Mouse (Mus musculus) cerebellum, adult 2 months (tissue): ENCODE results near the gene Prmt9. TPM values are rescaled to one million over a fixed set of nuclear protein-coding genes. Genes with fewer than 3 reads are reported as not detected.

Experiments used
- DNase-seq, 2 experiments: peaks; one replicate each; pipeline ENCODE4 v3.0.0; 2021
- H3K27ac ChIP-seq: fragments of 200-500 bp; 2 replicates; pipeline ENCODE4 v1.5.1; 2012; ENCODE audit warnings: low read length, control low read depth, inconsistent platforms; ENCODE audit not compliant: insufficient read depth
- H3K27me3 ChIP-seq: fragments of 200-500 bp; 2 replicates; pipeline ENCODE4 v1.6.1; 2012; ENCODE audit warnings: inconsistent platforms, mild to moderate bottlenecking, low read length, moderate library complexity; ENCODE audit not compliant: control insufficient read depth, insufficient read depth
- H3K4me1 ChIP-seq: fragments of 200-500 bp; 2 replicates; pipeline ENCODE4 v1.6.1; 2011; ENCODE audit warnings: low read length; ENCODE audit not compliant: control insufficient read depth, insufficient read depth
- H3K4me3 ChIP-seq: fragments of 200-500 bp; replicated peaks from 2 replicates; pipeline ENCODE3; 2011; ENCODE audit warnings: mild to moderate bottlenecking, low read depth, low read length, control low read depth; ENCODE audit not compliant: insufficient read depth
- CTCF ChIP-seq: fragments of 200-500 bp; IDR thresholded peaks from 2 replicates; pipeline ENCODE4 v1.5.1; 2011; ENCODE audit warnings: low read depth, mild to moderate bottlenecking, control low read depth, low read length, moderate library complexity, borderline replicate concordance; ENCODE audit not compliant: insufficient read depth
- POLR2A ChIP-seq: fragments of 200-500 bp; IDR thresholded peaks from 2 replicates; pipeline ENCODE4 v1.6.1; 2011; ENCODE audit warnings: low read length, control low read depth, borderline replicate concordance; ENCODE audit not compliant: insufficient read depth
- WGBS: fragments of 180-500 bp; shearing (Covaris S2); methylation state at CpG from one replicate; pipeline ENCODE4 v1.1.7; 2018; 5-methylcytosine and 5-hydroxymethylcytosine counted together
- polyA plus RNA-seq: library from polyadenylated mRNA; depleted of rRNA; stranded (reverse); fragments of >200 nt; gene quantifications from 2 replicates; pipeline ENCODE4 v1.2.3, GENCODE M21; 2012

The Prmt9 gene
- polyA plus RNA-seq, 1 experiment, result 22.7 TPM

GRCm38 (mm10) chr8:77520601-77521000, 28.6 kb upstream of the Prmt9 start:
- Histone ChIP-seq H3K4me1 (peaks cover 4% of the 10 kb centered on the region; the same call in 1 of the 2 replicates), H3K27me3 (no peaks in the 10 kb centered on the region), H3K27ac (no peak overlapping the region), H3K4me3 (no peak overlapping the region)
- TF ChIP-seq CTCF, result no peak
- TF ChIP-seq POLR2A, result no peak
- no peak for DNase-seq
- 96% methylated on average over 4 of the region's 4 CpGs for WGBS

DNA sequence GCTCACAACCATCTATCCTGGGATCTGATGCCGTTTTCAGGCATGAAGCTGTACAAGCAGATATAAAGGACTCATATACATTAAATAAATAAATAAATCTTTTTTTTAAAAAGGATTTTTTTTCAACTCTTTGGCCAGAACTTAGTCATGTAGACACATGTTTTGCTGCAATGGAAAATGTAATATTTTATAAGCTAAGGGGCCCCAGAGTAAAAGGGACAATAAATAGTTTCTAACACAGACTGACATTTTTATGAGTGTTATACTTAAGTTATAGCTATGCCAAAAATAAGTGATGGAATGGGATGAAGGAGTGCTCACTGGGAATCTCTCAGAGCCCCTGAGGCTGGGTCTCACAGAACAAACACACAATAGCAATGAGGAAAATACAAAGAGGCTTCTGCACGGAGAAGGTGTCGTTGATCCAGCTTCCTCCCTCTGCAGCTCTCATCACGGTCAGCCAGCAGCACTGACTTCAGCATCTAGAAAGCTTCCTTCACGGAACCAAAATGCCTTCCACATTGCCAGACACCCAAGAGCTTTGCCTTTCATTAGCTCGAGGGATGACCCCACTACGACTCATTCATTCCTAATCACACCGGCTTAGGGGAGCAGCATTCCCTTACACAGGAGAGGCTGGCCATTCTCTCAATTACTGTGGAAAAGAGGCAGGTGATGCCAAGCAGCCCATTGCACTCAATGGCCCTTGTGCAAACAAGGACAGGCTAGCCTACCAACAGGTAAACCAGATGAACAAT, 28.0 kb upstream of the Prmt9 start:
- 90% methylated on average over 8 of the region's 8 CpGs for WGBS
- H3K4me3 ChIP-seq, result no peak overlapping the region
- H3K27me3 ChIP-seq, result no peaks in the 10 kb centered on the region
- no peak for DNase-seq
- H3K27ac ChIP-seq, result no peak overlapping the region
- no peak for TF ChIP-seq CTCF
- TF ChIP-seq POLR2A, result no peak
- H3K4me1 ChIP-seq, result no peaks in the 10 kb centered on the region

- no peak overlapping the region for H3K4me3 ChIP-seq
- no peaks in the 10 kb centered on the region for H3K4me1 ChIP-seq
- H3K27ac ChIP-seq, result no peak overlapping the region
- H3K27me3 ChIP-seq, result no peaks in the 10 kb centered on the region
- TF ChIP-seq CTCF (no peak), POLR2A (no peak)
- WGBS, result 81% methylated on average over 8 of the region's 8 CpGs
- DNase-seq, result no peak
These were observed 26.2 kb upstream of the Prmt9 start for GRCm38 (mm10) chr8:77522984-77523383.

DNA sequence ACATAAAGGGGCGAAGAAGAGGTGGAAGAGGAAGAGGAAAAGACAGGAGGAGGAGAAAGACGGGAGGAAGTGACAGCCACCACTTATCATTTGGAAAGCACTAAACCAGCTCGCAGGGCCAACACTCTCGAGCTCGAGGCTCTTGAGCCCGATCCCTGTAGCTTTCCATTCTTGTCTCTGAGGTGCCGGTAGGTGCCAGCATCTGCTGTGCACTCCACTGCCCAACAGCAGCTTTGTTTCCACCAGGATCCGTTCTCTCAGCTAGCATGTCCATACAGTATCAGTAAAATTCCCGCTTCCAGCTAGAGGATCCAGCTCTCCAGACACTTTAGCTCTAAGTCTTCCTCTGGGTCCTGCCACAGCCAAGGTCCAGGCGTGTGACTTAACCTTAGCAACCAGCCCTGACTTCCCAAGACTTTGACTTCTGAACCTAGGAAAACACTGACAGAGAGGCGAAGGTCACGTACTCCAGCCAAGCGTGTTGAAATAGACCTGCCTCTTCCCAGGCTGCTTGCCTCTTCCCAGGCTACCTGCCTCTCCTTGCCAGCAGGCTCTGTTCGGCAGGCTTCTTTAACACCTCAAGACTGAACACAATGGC, 25.1 kb upstream of the Prmt9 start:
- no peaks in the 10 kb centered on the region for H3K4me1 ChIP-seq
- no peak for DNase-seq
- H3K4me3 ChIP-seq, result no peak overlapping the region
- 75% methylated on average over 14 of the region's 14 CpGs for WGBS
- TF ChIP-seq CTCF (no peak), POLR2A (no peak)
- no peak overlapping the region for H3K27ac ChIP-seq
- H3K27me3 ChIP-seq, result no peaks in the 10 kb centered on the region

GRCm38 (mm10) chr8:77524906-77525305, 24.3 kb upstream of the Prmt9 start:
- Histone ChIP-seq H3K4me1 (no peaks in the 10 kb centered on the region), H3K27me3 (no peaks in the 10 kb centered on the region), H3K4me3 (no peak overlapping the region), H3K27ac (no peak overlapping the region)
- TF ChIP-seq CTCF (no peak), POLR2A (no peak)
- 92% methylated on average over 2 of the region's 2 CpGs for WGBS
- no peak for DNase-seq

DNA sequence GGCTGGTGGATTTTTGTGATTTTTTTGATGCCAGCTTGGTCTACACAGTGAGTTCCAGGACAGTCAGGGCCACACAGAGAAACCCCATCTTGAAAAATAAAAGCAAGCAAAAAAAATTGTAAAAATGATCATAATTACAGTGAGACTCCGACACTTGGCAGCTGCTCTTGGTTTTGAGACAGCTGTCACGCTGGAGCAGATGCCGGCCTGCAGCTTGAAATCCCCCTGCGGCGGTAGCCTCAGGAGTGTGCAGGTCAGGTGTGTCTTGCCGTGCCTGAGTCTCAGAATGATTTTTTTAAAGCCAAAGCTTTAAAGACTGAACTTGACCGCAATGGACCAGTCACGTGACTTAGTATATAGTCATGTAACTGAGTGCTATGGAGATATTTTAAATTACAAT, 23.1 kb upstream of the Prmt9 start:
- 43% methylated on average over 8 of the region's 8 CpGs for WGBS
- no peak for TF ChIP-seq CTCF
- no peak for TF ChIP-seq POLR2A
- Histone ChIP-seq H3K27ac (no peak overlapping the region), H3K4me3 (no peak overlapping the region), H3K4me1 (no peaks in the 10 kb centered on the region), H3K27me3 (no peaks in the 10 kb centered on the region)
- DNase-seq, result no peak

DNA sequence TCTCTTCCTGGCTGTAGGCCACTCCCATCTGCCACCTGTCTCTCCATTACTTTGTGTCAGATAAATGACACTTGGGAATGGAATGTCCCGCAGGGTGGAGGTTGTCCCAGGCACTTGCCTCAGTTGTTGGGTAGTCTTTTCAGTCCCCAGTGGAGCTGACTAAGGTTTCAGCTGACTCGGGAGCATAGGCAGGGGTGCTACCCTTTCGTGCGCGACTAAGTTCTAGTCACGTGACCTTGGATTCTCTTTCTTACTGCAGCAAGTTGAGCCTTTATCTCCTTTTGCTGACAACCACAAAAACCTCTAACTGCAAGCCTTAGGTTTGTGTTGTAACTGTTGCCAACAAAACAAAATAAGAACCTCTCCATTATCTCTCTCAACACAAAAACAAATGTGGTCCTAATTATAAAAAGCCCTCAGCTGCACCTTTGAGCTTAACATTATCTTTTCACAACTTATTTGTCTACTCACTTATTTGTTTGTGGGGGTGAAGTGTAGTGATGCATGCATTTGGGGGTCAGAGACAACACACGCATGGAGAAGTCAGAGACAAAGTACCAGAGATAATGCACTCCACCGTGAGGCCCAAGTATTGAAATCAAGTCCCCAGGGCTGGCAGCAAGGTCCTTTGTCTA, 14.7 kb upstream of the Prmt9 start:
- DNase-seq, result no peak
- Histone ChIP-seq H3K4me3 (no peak overlapping the region), H3K27ac (no peak overlapping the region), H3K4me1 (no peaks in the 10 kb centered on the region), H3K27me3 (no peaks in the 10 kb centered on the region)
- 68% methylated on average over 8 of the region's 8 CpGs for WGBS
- TF ChIP-seq CTCF (no peak), POLR2A (no peak)

DNA sequence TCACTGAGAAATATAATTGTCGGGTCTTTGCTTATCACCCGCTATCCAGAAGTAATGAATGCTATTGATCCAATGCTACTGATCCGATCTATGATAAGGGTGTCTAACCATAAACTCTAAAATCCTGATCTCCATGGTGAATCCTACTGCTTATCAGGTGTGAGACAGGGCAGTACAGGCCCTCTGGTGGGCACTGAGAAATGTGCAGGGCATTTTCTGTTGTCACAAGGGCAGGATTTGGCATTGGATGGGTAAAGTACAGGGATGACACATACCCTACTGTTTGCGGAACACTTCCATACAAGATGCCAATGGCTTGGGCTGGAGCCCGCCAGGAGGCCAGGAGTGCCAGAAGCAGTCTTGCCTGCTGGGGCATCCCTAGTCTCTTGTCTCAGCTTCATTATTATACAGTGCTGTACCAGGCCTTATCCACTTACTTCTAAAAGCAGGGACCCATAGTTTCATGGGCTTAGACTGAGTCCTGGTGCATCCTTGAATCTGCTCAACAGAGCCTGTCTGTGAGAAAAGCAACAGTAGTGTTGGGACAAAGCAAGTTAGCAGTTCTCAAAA, 14.1 kb upstream of the Prmt9 start:
- WGBS, result 50% methylated on average over 5 of the region's 5 CpGs
- Histone ChIP-seq H3K27me3 (no peaks in the 10 kb centered on the region), H3K4me3 (no peak overlapping the region), H3K27ac (no peak overlapping the region), H3K4me1 (no peaks in the 10 kb centered on the region)
- TF ChIP-seq POLR2A (no peak), CTCF (peak; percentile 90)
- DNase-seq, result peak; percentile 78 to 84
